Mouse (Mus musculus): ENCODE measurements around the gene Ncam1. TPM values are rescaled to one million over a fixed set of nuclear protein-coding genes. Genes with fewer than 3 reads are reported as not detected.

Gene Ncam1
- total RNA-seq, 2 experiments from 2014 or later = 2.4 to 8.0 TPM

GRCm38 (mm10) chr9:49528943-49529342, 269.8 kb downstream of the Ncam1 start:
- ATAC-seq (replicated peaks; ENCODE audit: low FRiP score, poor library complexity, severe bottlenecking) = no peak

GRCm38 (mm10) chr9:49528026-49528425, 270.7 kb downstream of the Ncam1 start:
- ATAC-seq (replicated peaks; ENCODE audit: low FRiP score, poor library complexity, severe bottlenecking) = no peak

- no peak for ATAC-seq (replicated peaks; ENCODE audit: low FRiP score, poor library complexity, severe bottlenecking)
Observed at GRCm38 (mm10) chr9:49527340-49527739, 271.4 kb downstream of the Ncam1 start.

GRCm38 (mm10) chr9:49524721-49525120, 274.0 kb downstream of the Ncam1 start:
- ATAC-seq (replicated peaks; ENCODE audit: low FRiP score, poor library complexity, severe bottlenecking) = no peak

- ATAC-seq (replicated peaks; ENCODE audit: low FRiP score, poor library complexity, severe bottlenecking) = no peak
Observed at GRCm38 (mm10) chr9:49523881-49524280, 274.8 kb downstream of the Ncam1 start.

GRCm38 (mm10) chr9:49514306-49514705, 284.4 kb downstream of the Ncam1 start:
- ATAC-seq (replicated peaks; ENCODE audit: low FRiP score, poor library complexity, severe bottlenecking) = no peak

- no peak for ATAC-seq (replicated peaks; ENCODE audit: low FRiP score, poor library complexity, severe bottlenecking)
Observed at GRCm38 (mm10) chr9:49510666-49511065, 288.1 kb downstream of the Ncam1 start.

- ATAC-seq (replicated peaks; ENCODE audit: low FRiP score, poor library complexity, severe bottlenecking) = no peak
Observed at GRCm38 (mm10) chr9:49509628-49510027, 289.1 kb downstream of the Ncam1 start.

- no peak for ATAC-seq (replicated peaks; ENCODE audit: low FRiP score, poor library complexity, severe bottlenecking)
Observed at GRCm38 (mm10) chr9:49509094-49509493, 289.6 kb downstream of the Ncam1 start.

- no peak for ATAC-seq (replicated peaks; ENCODE audit: low FRiP score, poor library complexity, severe bottlenecking)
Observed at GRCm38 (mm10) chr9:49507829-49508585, 290.7 kb downstream of the Ncam1 start.

GRCm38 (mm10) chr9:49504658-49505057, 294.1 kb downstream of the Ncam1 start:
- ATAC-seq (replicated peaks; ENCODE audit: low FRiP score, poor library complexity, severe bottlenecking) = no peak

- no peak for ATAC-seq (replicated peaks; ENCODE audit: low FRiP score, poor library complexity, severe bottlenecking)
Observed at GRCm38 (mm10) chr9:49502245-49502644, 296.5 kb downstream of the Ncam1 start.

GRCm38 (mm10) chr9:49499878-49500277, 298.8 kb downstream of the Ncam1 start:
- ATAC-seq (replicated peaks; ENCODE audit: low FRiP score, poor library complexity, severe bottlenecking) = no peak

- ATAC-seq (replicated peaks; ENCODE audit: low FRiP score, poor library complexity, severe bottlenecking) = no peak
Observed at GRCm38 (mm10) chr9:49493979-49494649, 304.6 kb downstream of the Ncam1 start.

- ATAC-seq (replicated peaks; ENCODE audit: low FRiP score, poor library complexity, severe bottlenecking) = no peak
Observed at GRCm38 (mm10) chr9:49490609-49491008, 308.1 kb downstream of the Ncam1 start.

GRCm38 (mm10) chr9:49488912-49489895, 309.5 kb downstream of the Ncam1 start:
- peak; percentile 67; the same call in 1 of the 2 replicates for ATAC-seq (replicated peaks; ENCODE audit: low FRiP score, poor library complexity, severe bottlenecking)

- ATAC-seq (replicated peaks; ENCODE audit: low FRiP score, poor library complexity, severe bottlenecking) = no peak
Observed at GRCm38 (mm10) chr9:49488258-49488657, 310.5 kb downstream of the Ncam1 start.

- no peak for ATAC-seq (replicated peaks; ENCODE audit: low FRiP score, poor library complexity, severe bottlenecking)
Observed at GRCm38 (mm10) chr9:49487657-49487943, 311.1 kb downstream of the Ncam1 start.

GRCm38 (mm10) chr9:49486805-49487656, 311.7 kb downstream of the Ncam1 start:
- ATAC-seq (replicated peaks; ENCODE audit: low FRiP score, poor library complexity, severe bottlenecking) = no peak
